Mouse (Mus musculus): Measurements from ENCODE around the gene Mttp.

Gene Mttp

DNA sequence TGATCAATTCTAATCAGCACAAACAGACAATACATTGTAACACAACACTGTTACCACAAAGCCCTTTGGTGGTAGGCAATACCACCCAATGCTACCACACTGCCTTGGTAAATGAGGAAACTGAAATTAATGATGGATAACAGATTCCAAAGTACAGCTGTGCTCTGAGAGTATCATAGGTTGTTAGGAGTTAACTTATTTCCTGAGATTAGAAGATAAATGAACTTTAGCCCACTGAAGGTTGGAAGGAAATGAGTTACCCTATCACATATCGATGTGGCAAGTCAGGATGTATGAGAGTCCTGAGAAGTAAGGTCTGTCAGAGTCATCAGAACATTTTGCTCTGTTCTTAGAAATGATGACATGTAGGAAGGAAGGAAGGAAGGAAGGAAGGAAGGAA is 10.2 kb downstream of the Mttp start:
- no peak for DNase-seq (ENCODE audit: extremely low spot score)

DNA sequence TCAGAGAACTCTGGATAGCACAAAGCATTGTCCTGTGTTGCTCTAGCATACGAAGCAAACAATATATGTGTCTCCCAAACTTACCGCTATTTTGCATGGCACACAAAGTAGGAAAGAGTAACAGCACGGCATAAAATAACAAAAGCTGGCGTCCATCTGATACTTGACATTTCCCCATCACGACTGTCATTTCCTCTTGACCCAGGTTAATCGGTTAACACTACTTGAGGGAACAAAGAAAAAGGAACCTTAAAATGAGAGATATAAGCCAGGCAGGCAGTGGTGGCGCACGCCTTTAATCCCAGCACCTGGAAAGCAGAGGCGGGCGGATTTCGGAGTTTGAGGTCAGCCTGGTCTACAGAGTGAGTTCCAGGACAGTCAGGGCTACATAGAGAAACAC is 10.9 kb downstream of the Mttp start:
- DNase-seq (ENCODE audit: extremely low spot score), result no peak

DNA sequence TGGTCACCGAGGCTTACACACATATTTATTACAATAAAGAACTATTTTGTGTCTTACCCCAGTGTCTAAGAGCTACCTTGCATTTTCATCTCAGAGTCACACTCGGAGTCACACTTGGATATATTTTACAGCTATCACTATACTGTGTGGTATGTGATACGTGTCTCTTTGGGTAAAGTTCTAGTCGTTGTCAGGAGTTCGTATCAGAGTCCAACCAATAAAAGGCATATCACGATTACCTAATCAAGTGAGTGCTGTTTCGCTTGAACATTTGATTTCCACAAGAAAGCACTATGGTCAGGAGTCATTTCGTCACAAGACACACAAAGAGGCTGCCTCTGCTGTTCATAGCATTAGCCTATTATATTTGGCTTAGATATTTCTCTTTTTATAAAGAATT is 11.3 kb downstream of the Mttp start:
- no peak for DNase-seq (ENCODE audit: extremely low spot score)

DNA sequence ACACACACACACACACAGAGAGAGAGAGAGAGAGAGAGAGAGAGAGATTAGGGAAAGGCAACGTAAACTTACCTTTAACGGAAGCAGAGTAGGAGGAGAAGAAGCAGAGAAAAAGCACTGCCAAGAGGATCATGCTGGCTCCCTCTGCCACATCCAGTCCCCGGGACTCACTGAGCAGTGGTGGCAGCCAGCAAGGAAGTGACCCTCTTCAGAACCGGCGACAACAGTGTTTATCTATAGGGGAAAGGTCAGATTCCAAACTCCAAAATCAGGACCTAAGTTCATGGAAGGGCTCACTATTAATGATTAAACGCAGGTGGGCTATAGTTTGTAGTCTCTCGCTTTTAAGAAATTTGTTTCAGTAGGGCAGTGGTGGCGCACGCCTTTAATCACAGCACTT is 13.6 kb downstream of the Mttp start:
- DNase-seq (ENCODE audit: extremely low spot score), result no peak

DNA sequence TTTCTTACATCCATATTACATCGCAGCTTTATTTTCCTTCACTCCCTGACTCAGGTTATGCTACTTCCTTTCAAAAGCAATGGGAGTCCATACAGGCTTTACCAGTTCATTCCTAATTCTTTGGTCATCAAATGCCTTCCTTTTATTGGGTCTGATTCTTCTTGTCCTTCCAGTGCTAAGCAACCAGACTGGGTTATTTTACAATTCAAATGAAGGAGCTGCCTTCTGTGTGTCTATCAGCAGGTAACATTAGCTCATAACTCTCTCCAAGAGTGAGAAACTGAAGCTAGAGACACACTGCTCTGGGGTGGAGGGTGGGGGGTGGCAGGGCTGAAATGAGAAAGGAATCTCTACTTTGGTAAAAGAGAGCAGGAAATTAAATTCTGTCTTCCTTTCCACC is 14.1 kb downstream of the Mttp start:
- DNase-seq (ENCODE audit: extremely low spot score), result no peak

DNA sequence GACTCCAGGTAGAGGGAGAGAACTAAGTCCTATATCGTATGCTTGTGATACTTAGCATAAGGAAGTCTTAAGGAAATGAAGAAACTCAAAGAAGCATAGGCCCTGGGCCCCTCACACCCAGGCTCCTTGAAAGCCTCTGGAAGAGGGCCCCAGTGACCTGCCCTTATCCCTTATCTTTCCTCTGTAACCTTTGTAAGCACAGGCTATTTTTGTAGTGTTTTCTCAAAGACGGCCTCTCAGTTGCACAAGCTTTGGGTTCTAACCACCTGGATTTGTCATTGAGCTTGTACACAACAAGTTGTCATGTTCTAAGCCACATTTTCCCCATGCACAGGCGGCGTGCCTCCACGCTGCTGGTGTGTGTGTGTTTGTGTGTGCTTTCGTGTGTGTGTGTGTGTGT is 15.7 kb downstream of the Mttp start:
- no peak for DNase-seq (ENCODE audit: extremely low spot score)

DNA sequence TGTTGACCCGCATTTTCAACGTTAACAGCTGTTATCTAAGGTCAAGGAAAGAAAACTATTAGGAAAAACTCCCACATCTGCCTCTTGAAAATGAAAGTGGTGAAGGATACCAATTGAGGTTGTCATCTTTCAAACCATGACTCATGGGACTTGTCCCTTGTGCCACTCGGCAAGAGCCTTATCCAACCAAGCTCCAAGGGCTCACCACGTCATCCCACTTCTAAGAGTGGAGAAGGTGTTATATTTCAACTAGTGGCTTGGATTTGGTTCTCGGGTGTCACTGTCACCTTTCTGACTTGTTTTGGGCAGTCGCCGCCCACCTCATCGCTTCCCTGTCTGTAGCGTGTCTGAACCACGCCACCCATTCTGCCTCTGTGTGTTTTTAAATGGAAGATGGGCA is 20.9 kb downstream of the Mttp start:
- DNase-seq (ENCODE audit: extremely low spot score), result no peak

DNA sequence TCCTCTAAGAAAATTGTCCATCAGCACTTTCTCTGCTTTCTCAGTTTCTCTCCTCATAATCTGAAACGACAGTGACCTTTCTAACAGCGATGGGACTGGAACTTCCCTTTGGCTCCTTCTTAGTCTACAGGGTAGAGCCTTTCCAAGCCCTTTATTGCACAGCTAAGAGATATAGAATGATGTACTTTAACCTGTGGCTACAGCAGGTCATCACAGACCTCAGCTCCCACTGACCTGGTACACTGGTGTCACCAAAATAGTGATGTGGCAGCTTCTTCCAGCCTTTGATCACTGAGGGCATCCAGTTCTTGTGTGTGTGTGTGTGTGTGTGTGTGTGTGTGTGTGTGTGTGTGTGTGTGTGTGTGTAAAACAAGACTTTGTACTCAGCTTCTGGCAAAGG is 23.3 kb downstream of the Mttp start:
- DNase-seq (ENCODE audit: extremely low spot score), result no peak

DNA sequence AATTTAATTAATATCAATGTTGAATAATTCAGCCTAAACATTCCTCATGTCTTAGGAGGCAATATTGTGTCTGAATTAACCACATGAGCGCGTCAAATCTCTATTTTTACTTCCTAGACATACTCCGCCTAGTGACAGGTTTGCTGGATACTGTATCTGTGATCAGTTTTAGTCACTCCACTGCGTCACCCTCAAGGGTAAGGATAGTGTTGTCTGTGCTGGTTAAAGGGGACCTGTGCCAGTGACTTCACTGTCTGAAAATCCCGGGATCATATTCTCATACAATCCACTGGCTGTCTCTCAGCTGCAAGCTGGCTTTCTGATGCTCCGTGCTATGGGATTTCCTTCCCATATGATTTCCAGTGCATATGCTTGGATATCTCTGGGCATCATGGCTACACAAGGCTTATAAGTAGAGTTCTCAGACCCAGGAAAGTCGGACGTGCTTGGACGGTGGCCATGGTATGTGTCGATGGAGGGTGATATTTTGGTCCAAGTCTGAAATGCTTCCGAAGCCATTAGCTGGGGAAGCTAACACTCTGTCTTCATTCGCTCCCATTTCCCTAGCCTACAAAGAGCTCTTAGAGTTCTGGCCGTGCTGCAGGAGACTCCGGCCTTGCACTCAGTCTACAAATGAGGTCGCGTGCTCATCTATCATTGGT is 25.2 kb downstream of the Mttp start:
- DNase-seq (ENCODE audit: extremely low spot score), result no peak

DNA sequence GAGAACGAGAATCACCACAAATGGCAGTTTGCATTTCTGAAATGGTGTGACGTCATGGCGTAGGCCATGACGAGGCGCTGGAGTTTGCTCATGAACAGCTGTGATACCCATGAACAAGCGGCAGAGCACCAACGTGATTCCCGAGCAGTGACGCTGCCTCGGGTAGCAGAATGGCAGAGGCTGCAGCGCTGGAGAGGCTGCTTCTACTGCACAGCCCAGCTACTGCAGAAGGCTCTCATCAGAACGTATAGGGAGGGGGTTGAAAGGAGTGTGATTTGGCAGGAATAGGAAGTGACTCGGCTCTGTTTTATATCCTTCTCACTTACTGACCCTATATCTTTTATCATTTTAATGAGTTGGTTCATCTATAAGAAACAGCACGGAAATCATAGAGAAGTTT is 25.9 kb downstream of the Mttp start:
- DNase-seq (ENCODE audit: extremely low spot score), result no peak

DNA sequence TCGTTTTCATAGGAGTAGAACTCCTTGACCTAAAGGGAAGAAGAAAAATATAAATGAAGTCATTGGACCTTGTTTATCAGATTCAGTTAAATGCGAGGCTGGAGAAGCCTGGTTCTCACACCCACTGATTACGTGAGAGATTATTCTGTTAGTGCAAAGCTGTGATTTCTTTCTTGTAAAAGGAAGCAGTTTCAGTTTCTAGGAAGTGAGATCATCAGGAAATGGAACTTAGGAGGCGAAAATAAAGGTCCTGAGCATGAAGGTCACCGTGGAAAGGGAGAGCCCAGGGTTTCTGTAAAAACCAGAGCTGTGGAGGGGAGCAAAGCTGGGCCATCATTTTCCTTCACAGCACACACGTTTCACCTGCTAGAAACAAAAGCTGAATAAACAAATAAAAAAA is 26.4 kb downstream of the Mttp start:
- no peak for DNase-seq (ENCODE audit: extremely low spot score)

DNA sequence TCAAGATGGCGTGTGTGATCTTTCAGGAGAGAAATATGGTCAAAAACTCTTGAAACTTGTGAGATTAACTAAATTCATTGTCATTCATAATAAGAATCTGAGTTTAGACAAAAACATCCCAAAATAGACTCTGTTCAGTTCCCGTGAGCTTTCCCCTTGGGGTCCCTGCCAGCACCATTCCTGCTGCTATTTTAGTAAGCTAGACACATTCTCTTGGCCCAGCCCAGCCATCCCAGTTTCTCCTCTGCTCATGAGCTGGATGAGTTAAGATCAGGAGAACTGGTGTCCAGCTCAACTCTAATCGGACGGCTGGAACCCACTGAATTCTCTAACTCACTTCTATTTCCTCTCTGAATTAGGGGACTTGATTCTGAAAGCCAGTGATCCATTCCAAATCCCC is 27.9 kb downstream of the Mttp start:
- no peak for DNase-seq (ENCODE audit: extremely low spot score)

DNA sequence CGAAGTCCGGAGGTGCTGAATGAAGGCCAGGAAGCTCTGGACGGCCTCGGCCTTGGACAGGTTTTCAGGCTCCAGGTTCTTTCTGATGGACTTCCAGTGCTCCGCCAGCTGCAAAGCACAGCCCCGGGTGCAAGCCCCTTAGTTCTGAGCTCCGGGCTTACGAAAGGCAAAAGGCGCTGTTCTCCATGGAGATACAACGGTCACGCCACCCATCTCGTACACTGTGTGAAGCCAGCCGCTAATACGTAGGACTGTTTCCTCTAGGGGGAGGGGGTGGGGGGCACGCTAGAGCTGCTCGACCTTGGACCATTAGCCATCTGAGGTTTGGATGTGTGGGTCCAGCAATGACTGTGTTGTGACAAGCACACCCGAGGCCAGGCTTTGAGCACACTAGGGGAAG is 30.7 kb downstream of the Mttp start:
- no peak for DNase-seq (ENCODE audit: extremely low spot score)

DNA sequence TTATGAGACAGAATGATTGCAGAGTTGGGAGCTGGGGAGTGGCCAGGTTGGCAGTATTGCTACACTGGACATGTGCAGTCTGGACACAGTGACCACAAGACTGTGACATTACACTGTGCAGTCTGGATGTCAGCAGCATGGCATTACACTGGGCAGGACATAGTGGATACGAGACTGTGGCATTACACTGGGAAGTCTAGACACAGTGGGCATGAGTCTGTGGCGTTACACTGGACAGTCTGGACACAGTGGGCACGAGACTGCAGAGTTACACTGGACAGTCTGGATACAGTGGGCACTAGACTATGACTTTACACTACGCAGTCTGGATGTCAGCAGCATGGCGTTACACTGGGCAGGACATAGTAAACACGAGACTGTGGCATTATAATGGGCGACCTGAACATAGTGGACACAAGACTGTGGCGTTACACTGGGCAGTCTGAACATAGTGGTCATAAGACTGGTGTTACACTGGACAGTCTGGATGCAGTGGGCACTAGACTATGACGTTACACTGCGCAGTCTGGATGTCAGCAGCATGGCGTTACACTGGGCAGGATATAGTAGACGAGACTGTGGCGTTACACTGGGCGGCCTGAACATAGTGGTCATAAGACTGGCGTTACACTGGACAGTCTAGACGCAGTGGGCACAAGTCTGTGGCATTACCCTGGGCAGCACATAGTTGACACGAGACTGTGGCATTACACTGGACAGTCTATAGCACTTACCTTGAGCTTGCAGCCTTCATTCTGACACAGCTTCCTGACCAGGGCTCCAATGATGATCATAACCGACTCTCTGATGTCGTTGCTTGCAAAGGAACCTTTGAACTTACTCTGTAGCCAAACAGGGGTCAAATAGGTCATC is 33.6 kb downstream of the Mttp start:
- DNase-seq (ENCODE audit: extremely low spot score), result no peak

DNA sequence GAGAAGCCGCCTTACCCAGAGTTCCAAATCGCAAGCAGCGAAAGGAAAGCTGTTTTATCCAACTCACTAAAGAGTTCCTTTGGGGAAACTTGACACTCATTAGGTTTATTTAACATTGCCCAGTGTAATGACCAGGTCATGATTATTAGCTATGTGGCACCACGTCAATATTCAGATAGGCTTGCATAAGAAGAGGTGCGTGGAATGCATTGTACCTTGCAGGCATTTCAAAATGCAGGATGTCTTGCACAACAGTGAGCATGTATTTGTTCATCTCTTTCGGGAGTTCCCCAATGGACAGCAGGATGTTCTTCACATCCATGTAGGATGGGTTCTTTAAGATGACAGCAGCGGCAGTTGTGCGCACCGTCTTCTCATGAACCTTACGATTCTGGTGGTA is 37.9 kb downstream of the Mttp start:
- no peak for DNase-seq (ENCODE audit: extremely low spot score)

DNA sequence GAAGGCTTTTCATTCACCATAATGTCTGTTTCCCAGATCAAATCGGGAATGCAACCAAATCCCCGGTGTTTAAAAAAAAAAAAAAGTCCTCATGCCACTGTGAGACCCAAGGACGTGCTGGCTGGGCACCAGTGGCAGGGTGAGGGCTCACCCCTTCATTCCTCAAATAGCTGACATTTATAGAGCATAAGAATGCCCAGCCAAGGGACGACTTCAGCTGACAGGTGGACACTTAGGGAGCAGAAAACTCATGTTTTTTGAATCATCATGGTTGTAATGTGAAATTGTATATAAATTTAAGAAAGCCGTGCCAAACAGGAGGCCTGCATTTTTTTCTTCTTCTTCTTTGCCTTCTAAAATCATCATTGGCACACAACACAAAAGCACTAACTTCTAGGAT is 39.7 kb downstream of the Mttp start:
- no peak for DNase-seq (ENCODE audit: extremely low spot score)

DNA sequence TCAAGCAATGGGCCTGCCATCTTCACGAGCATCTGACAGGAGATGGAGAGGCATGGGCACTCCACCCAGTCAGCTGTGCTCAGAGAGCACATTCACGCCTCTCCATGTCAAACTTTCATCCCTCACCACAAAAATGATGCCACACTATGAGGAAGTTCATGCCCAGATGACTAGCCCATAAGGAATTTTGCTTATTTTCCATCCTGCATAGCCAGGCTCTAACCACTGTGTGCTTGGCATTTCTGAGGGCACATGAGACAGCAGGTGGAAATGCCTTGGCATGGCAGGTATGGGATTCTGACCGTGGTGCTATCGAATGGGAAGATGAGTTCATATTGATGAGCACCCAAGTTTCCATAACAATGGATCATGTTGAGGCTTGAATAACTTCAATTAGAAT is 41.1 kb downstream of the Mttp start:
- no peak for DNase-seq (ENCODE audit: extremely low spot score)

DNA sequence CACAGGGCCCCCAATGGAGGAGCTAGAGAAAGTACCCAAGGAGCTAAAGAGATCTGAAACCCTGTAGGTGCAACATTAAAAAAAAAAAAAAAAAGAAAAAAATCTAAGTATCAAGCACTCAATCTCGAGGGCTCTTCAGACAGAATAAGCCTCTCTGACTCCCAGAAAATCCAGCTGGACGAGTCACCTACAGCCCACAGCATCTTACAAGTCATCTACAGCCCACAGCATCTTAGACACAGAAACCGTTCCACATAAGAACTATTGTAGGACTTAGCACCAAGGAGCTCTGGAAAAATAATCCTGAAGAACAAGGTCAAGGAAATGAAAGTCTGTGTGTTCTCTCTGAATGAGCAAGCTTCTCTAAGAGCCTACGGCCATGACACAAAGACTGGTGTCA is 42.8 kb downstream of the Mttp start:
- no peak for DNase-seq (ENCODE audit: extremely low spot score)

DNA sequence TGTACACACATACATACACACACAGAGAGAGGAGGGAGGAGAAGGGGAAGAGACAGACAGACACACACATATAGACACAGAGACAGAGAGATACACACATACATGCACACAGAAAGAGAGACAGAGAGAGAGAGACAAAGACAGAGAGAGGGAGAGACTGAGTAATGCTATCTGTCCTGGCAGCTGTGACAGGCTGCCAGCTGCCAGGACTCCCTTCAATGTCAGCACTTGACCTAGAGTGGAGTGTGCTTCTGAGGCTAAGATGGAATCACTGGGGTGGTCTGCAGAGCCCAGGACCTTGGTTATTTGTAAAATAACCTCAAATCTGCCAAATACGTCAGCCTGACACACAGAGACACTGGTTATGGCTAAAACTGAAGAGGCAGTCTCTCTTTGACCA is 47.0 kb downstream of the Mttp start:
- no peak for DNase-seq (ENCODE audit: extremely low spot score)

DNA sequence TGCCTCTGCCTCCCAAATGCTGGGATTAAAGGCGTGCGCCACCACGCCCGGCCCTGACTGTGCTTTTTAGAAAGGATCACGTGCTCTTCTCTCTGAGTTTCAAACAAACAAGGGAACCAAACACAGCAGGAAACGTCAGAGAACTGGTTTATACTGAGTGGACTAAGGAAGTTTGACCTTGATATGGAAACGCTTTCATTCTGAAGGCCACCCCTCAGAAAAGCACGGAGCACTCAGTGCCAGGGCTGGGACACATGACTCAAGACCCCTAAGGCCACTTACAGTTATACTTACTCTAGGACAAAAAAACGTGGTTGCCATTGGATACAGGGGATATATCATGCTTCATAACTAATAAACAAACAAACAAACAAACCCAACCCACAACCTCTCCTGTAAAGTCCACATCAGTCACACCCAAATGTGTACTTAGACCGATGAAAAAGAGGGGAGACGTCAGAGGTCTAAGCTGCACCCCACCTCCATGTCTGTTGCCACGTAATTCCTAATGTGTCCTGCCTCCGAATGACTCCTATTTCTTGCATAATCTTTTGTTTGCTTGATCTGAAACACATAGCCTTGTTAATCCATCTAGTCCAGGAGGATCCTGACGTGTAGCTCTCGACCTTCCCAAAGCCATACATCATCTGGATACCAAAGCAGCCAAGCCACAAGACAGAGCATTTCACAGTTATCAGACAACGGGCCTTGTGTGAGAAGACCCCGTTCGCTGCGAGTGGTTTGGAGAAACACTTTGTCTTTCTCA is 48.3 kb downstream of the Mttp start:
- DNase-seq (ENCODE audit: extremely low spot score), result no peak

DNA sequence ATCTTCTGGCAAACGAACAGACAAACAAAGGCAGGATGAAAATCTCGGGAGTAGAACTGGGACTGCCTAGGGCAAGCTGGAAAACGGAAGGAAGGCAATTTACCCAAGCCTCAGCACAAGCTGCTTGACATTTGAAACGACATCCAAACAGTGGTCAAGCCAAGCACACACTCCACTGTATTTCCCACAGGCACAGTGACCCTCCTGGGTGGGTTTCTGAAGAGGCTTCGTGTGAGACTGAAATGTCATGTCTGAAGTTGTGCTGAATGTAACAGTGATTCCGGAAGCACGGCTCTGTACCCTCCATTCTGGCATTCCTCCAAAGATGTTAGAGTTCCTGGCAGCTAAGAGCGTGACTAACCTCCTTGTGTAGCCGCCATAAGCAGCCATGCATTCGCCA is 49.0 kb downstream of the Mttp start:
- DNase-seq (ENCODE audit: extremely low spot score), result no peak

DNA sequence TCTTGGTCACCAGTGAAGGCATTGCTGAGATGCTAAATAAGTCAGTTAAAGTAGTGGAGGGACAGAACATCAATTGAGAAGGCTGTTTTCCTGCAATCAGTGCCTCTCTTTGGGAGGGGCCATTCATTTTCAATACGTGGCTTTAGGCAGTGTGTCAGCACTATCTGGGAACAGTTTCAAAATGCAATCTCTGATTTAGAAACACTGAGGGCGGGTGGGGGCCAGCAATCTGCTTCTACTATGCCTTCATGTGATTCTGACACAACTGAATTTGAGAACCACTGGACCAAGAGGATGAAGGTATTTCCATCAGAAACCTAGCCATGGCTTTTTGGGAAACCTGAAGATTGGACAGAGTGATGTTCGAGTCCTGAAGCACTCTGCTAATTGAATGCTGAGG is 49.5 kb downstream of the Mttp start:
- DNase-seq (ENCODE audit: extremely low spot score), result no peak

DNA sequence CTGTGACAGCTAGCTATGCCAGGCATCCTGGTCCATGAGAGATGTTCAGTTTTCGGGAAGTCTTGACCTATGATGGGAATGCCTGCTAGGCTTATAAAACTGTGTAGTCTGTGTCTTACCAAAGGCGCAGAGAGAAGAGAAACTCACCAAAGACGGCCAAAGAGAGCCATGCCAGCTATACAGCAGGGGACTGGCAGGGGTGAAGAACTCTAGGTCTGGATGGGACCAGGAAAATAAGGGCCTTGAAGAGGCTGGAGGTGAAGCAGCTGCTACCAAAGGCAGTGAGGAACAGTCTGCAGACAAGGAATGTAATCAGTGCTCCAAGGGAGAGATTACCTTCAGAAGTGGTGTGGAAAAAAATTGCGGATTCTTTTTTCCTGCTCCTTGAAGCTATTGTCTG is 60.9 kb downstream of the Mttp start:
- no peak for DNase-seq (ENCODE audit: extremely low spot score)

All from embryo, embryonic 9.5 days (tissue).